Mouse (Mus musculus): ENCODE data around the gene Rtkn2.

GRCm38 (mm10) chr10:68093496-68093895, 114.1 kb downstream of the Rtkn2 start:
- TF ChIP-seq CTCF (IDR thresholded peaks at IDR 0.05; ENCODE audit: low read depth, low read length): no peak
- no peak for TF ChIP-seq GATA1 (IDR thresholded peaks at IDR 0.05; ENCODE audit: borderline replicate concordance, low read length)
- no peak for TF ChIP-seq POLR2AphosphoS5 (IDR thresholded peaks at IDR 0.05; ENCODE audit: insufficient replicate concordance, low read depth, low read length)
- no peak for TF ChIP-seq TAL1 (conservative IDR thresholded peaks at IDR 0.05; ENCODE audit: low read depth, low read length)

Data from G1E (cell line).